Mouse (Mus musculus): ENCODE data around the gene Maf. TPM values are rescaled to one million over a fixed set of nuclear protein-coding genes. Genes with fewer than 3 reads are reported as not detected.

Gene Maf
- total RNA-seq, 2 experiments from 2014 or later, result 7.4 to 7.7 TPM

- intact Hi-C loops (cut with DNase I), result loop anchor here (2.0 to 10.0 kb wide), 4 partner anchors 172 to 775 kb away; no protein-coding TSS in a partner anchor
- peak; percentile 76 to 79 for DNase-seq
These were observed 498 bp downstream of the Maf start for GRCm38 (mm10) chr8:115706861-115707730.

DNA sequence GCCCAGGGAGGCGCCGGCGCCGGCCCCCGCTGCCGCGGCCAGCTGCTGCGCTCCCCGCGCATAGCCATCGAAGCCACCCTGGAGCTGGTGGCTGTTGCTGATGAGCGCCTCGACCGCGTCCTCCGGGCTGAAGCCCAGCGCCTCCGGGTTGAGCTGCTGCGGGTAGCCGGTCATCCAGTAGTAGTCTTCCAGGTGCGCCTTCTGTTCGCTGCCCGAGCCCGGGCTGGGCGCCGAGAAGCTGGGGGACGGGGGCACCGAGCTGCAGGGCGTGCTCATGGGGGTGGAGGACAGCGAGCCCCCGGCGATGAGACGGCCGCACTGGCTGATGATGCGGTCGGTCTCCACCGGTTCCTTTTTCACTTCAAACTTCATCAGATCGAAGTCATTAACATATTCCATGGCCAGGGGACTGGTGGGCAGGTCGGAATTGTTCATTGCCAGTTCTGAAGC lies 1.2 kb downstream of the Maf start:
- DNase-seq, result peak; percentile 31 to 60
- intact Hi-C loops (cut with DNase I), result loop anchor here (2.0 to 10.0 kb wide), 4 partner anchors 172 to 774 kb away; no protein-coding TSS in a partner anchor

GRCm38 (mm10) chr8:115705591-115706110 lies 1.9 kb downstream of the Maf start:
- intact Hi-C loops (cut with DNase I), result loop anchor here (2.0 to 10.0 kb wide), 4 partner anchors 171 to 773 kb away; no protein-coding TSS in a partner anchor
- DNase-seq, result peak; percentile 54 to 57

DNA sequence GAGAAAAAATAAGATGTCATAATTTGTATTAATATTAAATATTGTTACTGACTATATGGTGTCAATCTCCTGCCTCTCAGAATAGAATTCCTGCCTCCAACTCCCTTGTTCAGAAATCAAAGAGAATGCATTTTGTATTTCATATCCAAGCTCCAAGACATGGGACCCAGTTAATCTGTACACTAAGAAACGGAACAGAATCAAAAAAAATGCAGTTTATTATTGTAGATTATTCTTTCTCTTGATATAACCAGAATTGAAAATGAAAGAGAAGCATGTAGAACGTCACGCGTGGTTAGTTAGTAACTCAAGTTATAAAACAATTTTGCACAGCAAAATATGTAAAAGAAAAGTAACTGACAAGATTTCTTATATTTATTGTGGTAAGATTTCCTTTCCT lies 4.5 kb downstream of the Maf start:
- intact Hi-C loops (cut with DNase I), result loop anchor here (10.0 kb wide), 2 partner anchors 168 to 538 kb away; no protein-coding TSS in a partner anchor
- DNase-seq, result no peak

DNA sequence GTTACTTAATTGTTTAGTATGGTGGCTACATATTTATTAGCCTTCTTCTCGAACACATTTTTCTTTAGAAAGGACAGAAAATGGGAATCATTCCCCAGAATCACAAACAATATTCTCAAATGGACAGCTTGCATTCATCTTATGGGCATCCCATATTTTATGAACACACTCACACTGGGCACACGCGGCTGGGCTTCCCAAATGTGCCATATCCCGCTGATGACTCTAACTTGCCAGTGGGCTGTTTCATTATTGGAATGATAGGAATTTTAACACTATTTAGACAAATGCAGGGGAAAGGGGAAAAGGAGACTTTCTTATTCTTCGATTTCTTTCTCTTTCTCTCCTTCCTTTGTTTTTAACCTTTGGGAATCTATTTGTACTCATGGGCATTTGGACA lies 6.6 kb downstream of the Maf start:
- DNase-seq, result no peak
- intact Hi-C loops (cut with DNase I), result loop anchor here (10.0 kb wide), 2 partner anchors 166 to 536 kb away; no protein-coding TSS in a partner anchor

DNA sequence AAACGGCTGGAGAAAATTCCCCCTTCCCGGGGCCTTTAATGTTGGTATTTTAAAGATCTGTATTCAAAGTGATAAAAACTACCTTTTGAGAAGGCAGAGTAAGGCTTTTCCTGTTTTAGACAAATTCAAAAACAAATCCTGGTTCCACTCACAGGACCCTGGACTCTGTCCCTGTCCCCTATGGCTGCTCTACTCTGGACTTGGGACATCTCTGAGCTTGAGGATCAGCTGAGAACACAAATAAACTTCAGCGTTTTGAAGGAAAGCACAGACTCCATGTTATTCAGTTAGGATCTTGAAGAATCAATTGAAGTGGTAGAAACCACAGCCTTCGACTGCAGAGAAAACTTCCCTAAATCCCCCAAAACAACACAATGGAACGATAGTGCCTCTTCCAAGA lies 8.4 kb downstream of the Maf start:
- no peak for DNase-seq
- intact Hi-C loops (cut with DNase I), result no loop called here

DNA sequence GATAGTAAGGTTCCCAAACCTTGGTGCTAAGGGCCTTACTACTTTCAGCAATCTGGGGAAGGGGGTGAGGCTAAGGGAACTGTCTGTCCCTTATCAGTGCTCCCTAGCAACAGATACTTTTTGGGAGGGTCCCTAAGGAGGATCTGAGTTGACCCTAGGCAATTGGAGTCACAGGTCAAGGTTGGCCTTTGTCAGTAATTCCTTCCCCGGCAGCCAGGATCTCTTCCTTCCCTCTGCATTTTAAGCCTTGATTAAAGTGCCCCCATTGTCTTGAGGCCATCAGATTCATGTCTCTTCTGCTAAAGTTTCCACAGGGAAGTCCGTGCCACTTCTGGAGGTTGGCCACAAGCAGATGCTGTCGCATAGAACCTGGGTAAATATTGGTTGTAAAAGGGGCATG lies 10.2 kb downstream of the Maf start:
- intact Hi-C loops (cut with DNase I), result no loop called here
- no peak for DNase-seq

GRCm38 (mm10) chr8:115696661-115697060 lies 10.9 kb downstream of the Maf start:
- DNase-seq, result no peak
- intact Hi-C loops (cut with DNase I), result no loop called here

DNA sequence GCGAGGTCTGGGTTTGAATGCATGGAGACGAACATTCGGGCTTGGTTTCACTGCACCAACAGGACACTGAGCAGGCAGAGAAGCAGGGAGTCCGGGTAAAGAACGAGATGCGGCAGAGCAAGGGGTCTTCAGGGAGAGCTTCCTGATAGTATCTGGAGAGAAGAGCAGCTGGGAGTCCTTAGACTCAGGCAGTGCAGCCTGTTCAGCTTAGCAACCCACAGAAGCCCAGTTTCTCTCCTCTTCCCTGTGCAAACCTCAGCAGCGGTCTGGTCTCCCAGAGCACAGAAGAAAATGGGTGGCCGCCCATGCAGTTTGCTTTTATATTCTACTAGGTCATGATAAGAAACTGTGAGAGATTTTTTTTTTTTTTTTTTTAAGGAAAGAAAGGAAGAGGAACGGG lies 20.2 kb downstream of the Maf start:
- intact Hi-C loops (cut with DNase I), result no loop called here
- no peak for DNase-seq

- intact Hi-C loops (cut with DNase I), result no loop called here
- no peak for DNase-seq
These were observed 24.3 kb downstream of the Maf start for GRCm38 (mm10) chr8:115683309-115683708.

DNA sequence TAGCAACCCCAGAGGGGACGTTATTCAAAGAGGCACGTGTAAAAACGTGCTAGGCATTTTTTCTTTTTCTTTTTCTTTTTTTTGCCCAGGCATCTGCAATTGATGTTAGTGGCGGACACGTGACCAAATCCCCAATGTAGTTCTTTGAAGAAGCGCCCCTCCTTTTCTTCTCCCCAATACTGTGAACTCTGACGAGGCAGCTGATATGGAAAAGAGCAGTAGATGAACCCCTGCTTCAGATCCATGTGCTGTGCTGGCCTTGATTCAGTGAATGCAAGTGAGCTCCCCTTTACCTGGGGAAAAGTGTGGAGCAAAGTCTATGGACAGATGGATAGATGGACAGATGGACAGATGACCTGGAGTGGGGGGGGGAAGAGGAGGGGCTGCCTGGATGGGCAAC lies 28.1 kb downstream of the Maf start:
- intact Hi-C loops (cut with DNase I), result no loop called here
- no peak for DNase-seq

GRCm38 (mm10) chr8:115664866-115665265 lies 42.7 kb downstream of the Maf start:
- intact Hi-C loops (cut with DNase I), result no loop called here
- no peak for DNase-seq

DNA sequence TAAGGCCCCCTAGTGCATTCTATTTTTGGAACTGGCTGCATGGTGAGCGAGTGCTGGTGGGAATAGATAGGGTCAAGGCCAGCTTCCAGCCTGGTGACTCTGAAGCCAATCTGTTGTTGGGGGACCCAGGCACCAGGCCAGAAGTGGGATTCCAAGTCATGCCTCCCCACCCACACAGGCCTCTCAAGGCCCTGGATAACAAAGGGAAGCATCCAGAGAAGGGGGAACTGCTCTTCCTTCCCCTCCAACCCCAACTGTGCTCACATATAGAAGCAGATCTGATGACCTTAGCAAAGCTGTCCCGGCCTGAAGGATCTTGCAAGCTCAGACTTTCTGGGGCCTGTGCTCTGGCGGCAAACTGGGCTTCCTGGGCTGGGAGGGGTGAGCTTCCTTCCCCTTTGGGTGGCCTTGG lies 57.5 kb downstream of the Maf start:
- DNase-seq, result peak; percentile 25 to 34
- intact Hi-C loops (cut with DNase I), result no loop called here

DNA sequence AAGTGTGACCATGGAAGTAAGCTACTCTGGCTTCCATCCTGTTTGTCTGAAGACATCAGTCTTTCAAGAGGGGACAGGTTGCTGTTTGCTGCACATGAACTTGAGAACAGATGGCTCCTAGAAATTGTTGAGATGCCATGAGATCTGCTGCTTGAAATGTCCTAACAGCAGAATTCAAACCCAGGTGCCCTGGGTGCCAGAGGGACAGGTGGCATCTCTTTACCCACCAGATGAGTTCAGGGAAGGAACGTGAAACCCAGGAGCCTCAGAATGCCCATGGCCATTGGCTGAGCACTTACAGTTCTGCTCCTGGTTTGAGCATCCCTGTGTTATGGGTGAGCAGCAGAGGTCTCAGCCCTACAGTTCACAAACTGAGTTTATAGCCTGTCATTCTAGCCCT lies 62.5 kb downstream of the Maf start:
- intact Hi-C loops (cut with DNase I), result no loop called here
- no peak for DNase-seq

DNA sequence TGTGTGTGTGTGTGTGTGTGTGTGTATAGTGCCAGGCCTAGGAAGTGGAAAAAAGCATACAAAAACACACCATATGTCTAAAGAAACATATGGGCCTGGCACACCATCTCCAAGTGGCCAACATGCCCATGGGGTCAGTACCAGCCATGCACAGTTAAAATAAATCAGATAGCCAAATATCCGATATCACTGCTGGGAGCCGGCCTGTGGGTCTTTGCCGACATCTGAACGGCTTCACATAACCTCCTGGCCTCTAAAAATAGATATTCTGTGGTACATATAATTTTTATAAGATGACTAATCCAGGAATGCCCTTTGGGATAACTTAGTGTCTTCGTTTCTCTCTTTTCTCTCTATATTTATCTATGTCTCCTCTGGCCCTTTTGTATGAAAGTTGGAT lies 65.7 kb downstream of the Maf start:
- intact Hi-C loops (cut with DNase I), result no loop called here
- DNase-seq, result no peak

DNA sequence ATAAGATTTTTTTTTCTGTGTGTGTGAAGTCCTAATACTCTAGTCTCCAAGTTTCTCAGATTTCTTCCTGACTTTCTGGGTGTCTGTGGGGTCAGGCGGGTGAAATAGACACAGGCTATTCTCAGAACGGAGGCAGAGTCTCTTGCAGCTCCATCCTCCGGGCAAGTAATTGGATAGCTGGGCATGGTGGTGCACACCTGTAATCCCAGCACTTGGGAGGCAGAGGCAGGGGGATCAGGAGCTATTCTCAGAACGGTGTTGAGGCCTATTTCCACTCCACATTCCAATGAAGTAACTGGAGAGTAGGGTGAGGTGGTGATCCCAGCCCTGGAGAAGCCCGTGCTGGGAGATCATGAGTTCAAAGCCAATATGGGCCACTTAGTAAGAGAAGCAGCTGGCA lies 67.6 kb downstream of the Maf start:
- intact Hi-C loops (cut with DNase I), result no loop called here
- DNase-seq, result no peak

DNA sequence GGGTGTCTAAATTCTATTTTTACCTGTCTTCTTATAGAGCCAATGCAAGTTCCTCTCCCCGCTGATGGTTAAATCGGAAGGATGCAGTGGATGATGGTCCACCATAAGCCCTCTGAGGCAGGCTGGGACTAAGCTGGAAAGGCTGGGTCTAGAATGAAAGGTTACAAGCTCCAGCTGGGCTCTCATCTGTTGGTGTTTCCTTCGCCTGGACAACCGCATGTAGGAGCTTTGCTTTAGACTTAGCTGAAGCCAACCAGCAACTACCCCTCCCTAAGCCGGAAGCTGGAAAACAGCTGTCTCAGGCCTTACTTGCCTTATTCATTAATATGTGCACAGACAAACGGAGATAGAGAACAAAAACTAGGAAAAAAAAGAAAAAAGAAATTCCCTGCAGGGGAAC lies 70.8 kb downstream of the Maf start:
- intact Hi-C loops (cut with DNase I), result no loop called here
- DNase-seq, result peak; percentile 19 to 22

Measured in heart, postnatal 10 days (tissue).